Mouse (Mus musculus) erythroblast, embryonic 14.5 days (primary cell): ENCODE results near the gene Pcgf3. TPM values are rescaled to one million over a fixed set of nuclear protein-coding genes. Genes with fewer than 3 reads are reported as not detected.

Experiments
- H3K27me3 ChIP-seq: 2 replicates; pipeline ENCODE4 v1.6.1; 2012; ENCODE audit warnings: inconsistent platforms; ENCODE audit not compliant: control insufficient read depth
- H3K36me3 ChIP-seq: 2 replicates; pipeline ENCODE4 v1.6.1; 2012; ENCODE audit warnings: mild to moderate bottlenecking, inconsistent platforms; ENCODE audit not compliant: control insufficient read depth
- H3K4me1 ChIP-seq: 2 replicates; pipeline ENCODE4 v1.6.1; 2012; ENCODE audit warnings: inconsistent platforms; ENCODE audit not compliant: control insufficient read depth
- H3K4me3 ChIP-seq: replicated peaks from 2 replicates; pipeline ENCODE3; 2012; ENCODE audit warnings: moderate library complexity, mild to moderate bottlenecking, inconsistent platforms
- H3K9me3 ChIP-seq: 2 replicates; pipeline ENCODE4 v1.6.1; 2012; ENCODE audit warnings: low read length, inconsistent platforms, mixed read lengths; ENCODE audit not compliant: control insufficient read depth
- GATA1 ChIP-seq: IDR thresholded peaks from 2 replicates; pipeline ENCODE4 v1.6.1; 2012; ENCODE audit warnings: low read length, inconsistent platforms, mixed read lengths
- TAL1 ChIP-seq: IDR thresholded peaks from 3 replicates; pipeline ENCODE4 v1.6.1; 2012; ENCODE audit warnings: low read length, inconsistent platforms, mixed read lengths
- polyA plus RNA-seq: library from polyadenylated mRNA; stranded (reverse); fragments of >175 nt; gene quantifications from 2 replicates; pipeline ENCODE4 v1.2.3, GENCODE M21; 2012

Pcgf3 gene
- polyA plus RNA-seq = 0.36 and 0.60 TPM in 2 replicates

GRCm38 (mm10) chr5:108461082-108462065 lies at the start of gene Pcgf3:
Gene Pcgf3 (plus strand): TSS chr5:108461232.
- Histone ChIP-seq H3K27me3 (peaks cover 18% of the 10 kb centered on the region), H3K36me3 (peaks cover 12% of the 10 kb centered on the region), H3K9me3 (no peaks in the 10 kb centered on the region), H3K4me3 (peak within 1 kb of the TSS; percentile 93), H3K4me1 (peaks cover 68% of the 10 kb centered on the region)
- TF ChIP-seq GATA1 = no peak
- no peak for TF ChIP-seq TAL1

DNA sequence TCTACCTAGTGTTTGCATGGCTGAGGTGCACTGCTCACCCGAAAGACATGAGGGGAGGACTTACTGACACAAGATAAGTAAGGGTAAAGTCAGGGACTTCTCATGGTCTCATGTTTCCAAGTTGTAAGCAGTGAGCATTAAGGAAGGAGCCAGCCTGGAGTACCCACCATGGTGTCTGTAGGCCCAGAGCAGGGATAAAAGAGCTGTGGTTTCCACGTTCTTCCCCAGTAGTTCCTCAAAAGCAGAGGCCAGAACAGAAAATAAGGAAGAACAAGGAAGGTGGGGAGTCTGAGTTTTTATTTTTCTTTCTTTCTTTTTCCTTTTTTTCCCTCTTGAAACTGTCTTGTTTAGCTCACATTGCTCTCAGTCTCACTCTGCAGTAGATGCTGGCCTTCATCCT lies 46.3 kb upstream of the Pcgf3 start:
- Histone ChIP-seq H3K4me3 (no peak overlapping the region), H3K36me3 (no peaks in the 10 kb centered on the region), H3K27me3 (no peaks in the 10 kb centered on the region), H3K4me1 (no peaks in the 10 kb centered on the region), H3K9me3 (no peaks in the 10 kb centered on the region)
- no peak for TF ChIP-seq GATA1
- TF ChIP-seq TAL1 = no peak

DNA sequence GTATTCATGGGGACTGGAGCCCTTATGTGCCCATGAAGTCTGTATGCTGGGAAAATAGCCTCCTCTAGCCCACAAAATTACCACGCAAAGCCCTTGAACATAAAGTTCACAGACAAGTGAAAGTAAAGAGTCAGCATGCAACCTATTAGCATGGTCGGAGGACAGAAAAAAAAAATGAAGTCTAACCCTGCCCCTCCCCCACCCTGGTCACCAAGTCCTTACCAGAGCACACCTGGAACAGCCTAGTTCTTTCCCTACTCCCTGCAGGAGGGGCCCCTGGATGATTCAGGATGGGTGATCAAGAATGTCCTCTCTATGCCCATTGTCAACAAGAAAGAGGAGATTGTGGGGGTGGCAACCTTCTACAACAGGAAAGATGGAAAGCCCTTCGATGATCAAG lies 38.3 kb upstream of the Pcgf3 start:
- no peak for TF ChIP-seq GATA1
- no peak for TF ChIP-seq TAL1
- H3K9me3 ChIP-seq = no peaks in the 10 kb centered on the region
- peaks cover 31% of the 10 kb centered on the region for H3K4me1 ChIP-seq
- no peaks in the 10 kb centered on the region for H3K27me3 ChIP-seq
- H3K36me3 ChIP-seq = peaks cover under 1% of the 10 kb centered on the region
- no peak overlapping the region for H3K4me3 ChIP-seq

DNA sequence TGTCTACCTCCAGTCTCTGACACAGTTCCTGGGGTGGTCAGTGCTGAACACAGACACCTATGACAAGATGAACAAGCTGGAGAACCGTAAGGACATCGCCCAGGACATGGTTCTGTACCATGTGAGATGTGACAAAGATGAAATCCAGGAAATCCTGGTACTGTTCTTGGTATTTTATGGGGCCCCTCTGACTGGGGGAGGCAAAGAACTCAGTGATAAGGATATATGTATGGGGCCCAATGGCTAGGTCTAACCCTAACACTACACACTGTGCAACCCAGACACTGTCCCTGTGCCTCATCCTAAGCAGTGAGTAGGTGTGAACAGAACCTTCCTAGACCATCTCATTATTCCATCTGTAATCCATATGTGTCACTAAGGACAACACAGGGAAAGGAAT lies 37.6 kb upstream of the Pcgf3 start:
- Histone ChIP-seq H3K4me3 (no peak overlapping the region), H3K9me3 (no peaks in the 10 kb centered on the region), H3K4me1 (peaks cover 36% of the 10 kb centered on the region), H3K27me3 (no peaks in the 10 kb centered on the region), H3K36me3 (peaks cover 7% of the 10 kb centered on the region)
- TF ChIP-seq TAL1 = no peak
- no peak for TF ChIP-seq GATA1

DNA sequence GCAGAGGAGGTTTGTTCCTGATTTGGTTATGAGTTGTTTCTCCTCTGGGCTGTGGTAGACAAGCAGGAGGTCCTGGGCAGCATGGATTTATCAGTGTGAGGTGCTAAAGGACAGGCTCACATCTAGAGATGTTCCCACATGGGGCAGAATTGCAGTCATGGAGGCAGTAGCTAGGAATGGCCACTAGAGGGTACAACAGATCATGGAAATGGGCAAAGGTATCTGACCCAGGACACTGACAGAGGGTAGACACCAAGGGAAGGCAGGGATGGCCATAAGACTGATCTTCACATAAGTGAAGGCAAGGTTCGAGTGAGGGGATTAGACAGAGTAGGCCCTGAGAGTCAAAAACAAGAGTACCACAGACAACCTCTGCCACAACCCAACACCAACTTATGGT lies 33.8 kb upstream of the Pcgf3 start:
- Histone ChIP-seq H3K27me3 (no peaks in the 10 kb centered on the region), H3K4me3 (no peak overlapping the region), H3K9me3 (no peaks in the 10 kb centered on the region), H3K4me1 (peaks cover 38% of the 10 kb centered on the region), H3K36me3 (peaks cover 42% of the 10 kb centered on the region)
- TF ChIP-seq TAL1 (no peak), GATA1 (no peak)

- H3K36me3 ChIP-seq = peaks cover 52% of the 10 kb centered on the region
- H3K4me1 ChIP-seq = peaks cover 38% of the 10 kb centered on the region
- H3K27me3 ChIP-seq = peaks cover 6% of the 10 kb centered on the region
- no peak overlapping the region for H3K4me3 ChIP-seq
- TF ChIP-seq TAL1 (no peak), GATA1 (no peak)
- H3K9me3 ChIP-seq = no peaks in the 10 kb centered on the region
These were observed 29.8 kb upstream of the Pcgf3 start for GRCm38 (mm10) chr5:108431196-108431595.

- Histone ChIP-seq H3K36me3 (peaks cover 39% of the 10 kb centered on the region), H3K4me3 (peak within 1 kb of the TSS; percentile 84), H3K27me3 (peaks cover 14% of the 10 kb centered on the region), H3K9me3 (no peaks in the 10 kb centered on the region), H3K4me1 (peaks cover 28% of the 10 kb centered on the region)
- TF ChIP-seq TAL1 (no peak), GATA1 (no peak)
These were observed 27.0 kb upstream of the Pcgf3 start, which contains the start of gene Atp5k for GRCm38 (mm10) chr5:108433804-108434587. Gene Atp5k (minus strand): TSS chr5:108434448.

DNA sequence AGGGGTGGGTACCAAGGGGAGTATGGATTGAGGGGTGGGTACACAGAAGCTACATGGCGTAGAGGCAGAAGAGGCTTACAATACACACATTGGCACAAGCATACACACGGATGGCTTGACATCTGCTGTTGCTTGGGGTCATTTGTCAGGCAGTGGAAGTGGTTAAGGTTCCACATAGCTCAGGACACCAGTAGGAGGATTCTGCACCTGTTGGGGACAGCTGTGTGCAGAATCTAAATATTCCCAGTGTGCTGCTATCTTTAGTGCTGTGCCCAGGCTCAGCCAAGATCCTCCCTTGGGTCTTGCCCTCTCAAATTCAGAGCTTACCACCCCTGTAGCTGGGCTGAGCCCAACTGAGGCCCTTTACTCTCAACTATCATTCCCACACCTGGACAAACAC lies 24.9 kb upstream of the Pcgf3 start:
- Histone ChIP-seq H3K9me3 (no peaks in the 10 kb centered on the region), H3K4me3 (no peak overlapping the region), H3K27me3 (peaks cover 14% of the 10 kb centered on the region), H3K36me3 (peaks cover 20% of the 10 kb centered on the region), H3K4me1 (peaks cover 24% of the 10 kb centered on the region)
- TF ChIP-seq GATA1 (no peak), TAL1 (no peak)

GRCm38 (mm10) chr5:108446973-108447372 lies 14.1 kb upstream of the Pcgf3 start:
- peaks cover 37% of the 10 kb centered on the region for H3K4me1 ChIP-seq
- no peak overlapping the region for H3K4me3 ChIP-seq
- no peaks in the 10 kb centered on the region for H3K9me3 ChIP-seq
- TF ChIP-seq TAL1 (no peak), GATA1 (no peak)
- peaks cover 6% of the 10 kb centered on the region for H3K27me3 ChIP-seq
- no peaks in the 10 kb centered on the region for H3K36me3 ChIP-seq
